Mouse (Mus musculus) right cerebral cortex, adult 2 months (tissue): Measurements from ENCODE around the gene Nkx6-2.

Source experiments
- DNase-seq, 2 experiments: peaks; one replicate each; pipeline ENCODE4 v3.0.0; 2021 to 2022; ENCODE audit warnings: low spot score in 2 of 2

Gene Nkx6-2

DNA sequence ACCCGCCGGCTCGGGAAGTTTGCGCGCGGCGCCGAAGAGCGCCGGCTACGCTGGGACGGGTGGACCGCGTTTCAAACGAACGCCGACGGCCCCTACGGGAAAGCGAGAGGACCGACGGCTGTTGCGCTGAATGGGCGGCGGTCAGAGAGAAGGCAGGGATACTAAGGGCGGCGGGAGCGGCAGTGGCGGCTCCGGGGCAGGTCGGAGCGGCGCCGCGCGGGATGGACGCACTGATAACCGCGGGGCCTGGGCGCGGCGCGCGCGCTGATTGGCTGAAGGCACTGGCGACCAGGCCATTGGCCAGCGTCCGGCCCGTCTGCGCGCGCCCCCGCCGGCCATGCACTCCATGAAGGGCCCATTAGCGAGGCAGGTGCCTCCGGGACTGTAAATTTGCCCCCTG, at the start of gene Nkx6-2:
Nkx6-2 (minus strand) TSS at position 203 of the 400 bp plus-strand sequence.
- no peak for DNase-seq

- no peak for DNase-seq
Observed at GRCm38 (mm10) chr7:139625156-139625555, 42.6 kb upstream of the Nkx6-2 start.

DNA sequence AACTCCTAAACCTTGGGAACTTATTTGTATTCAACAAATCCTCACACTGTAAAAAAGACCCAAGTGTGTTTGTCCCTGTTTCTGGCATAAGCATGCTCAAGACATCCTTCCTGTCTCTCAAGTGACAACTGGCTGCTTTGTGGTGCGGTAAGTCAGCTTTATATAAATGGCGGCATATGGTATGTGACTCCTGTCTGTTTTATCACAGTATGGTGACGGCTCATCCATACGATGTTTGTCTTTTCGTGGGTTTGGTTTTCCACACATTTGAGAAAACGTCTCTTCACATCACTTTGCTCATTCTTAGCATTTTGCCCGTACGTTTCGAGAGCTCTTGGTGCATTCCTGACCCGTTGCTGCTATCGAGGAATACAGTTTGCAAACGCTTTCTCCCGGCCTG, 40.0 kb upstream of the Nkx6-2 start:
- DNase-seq: no peak

DNA sequence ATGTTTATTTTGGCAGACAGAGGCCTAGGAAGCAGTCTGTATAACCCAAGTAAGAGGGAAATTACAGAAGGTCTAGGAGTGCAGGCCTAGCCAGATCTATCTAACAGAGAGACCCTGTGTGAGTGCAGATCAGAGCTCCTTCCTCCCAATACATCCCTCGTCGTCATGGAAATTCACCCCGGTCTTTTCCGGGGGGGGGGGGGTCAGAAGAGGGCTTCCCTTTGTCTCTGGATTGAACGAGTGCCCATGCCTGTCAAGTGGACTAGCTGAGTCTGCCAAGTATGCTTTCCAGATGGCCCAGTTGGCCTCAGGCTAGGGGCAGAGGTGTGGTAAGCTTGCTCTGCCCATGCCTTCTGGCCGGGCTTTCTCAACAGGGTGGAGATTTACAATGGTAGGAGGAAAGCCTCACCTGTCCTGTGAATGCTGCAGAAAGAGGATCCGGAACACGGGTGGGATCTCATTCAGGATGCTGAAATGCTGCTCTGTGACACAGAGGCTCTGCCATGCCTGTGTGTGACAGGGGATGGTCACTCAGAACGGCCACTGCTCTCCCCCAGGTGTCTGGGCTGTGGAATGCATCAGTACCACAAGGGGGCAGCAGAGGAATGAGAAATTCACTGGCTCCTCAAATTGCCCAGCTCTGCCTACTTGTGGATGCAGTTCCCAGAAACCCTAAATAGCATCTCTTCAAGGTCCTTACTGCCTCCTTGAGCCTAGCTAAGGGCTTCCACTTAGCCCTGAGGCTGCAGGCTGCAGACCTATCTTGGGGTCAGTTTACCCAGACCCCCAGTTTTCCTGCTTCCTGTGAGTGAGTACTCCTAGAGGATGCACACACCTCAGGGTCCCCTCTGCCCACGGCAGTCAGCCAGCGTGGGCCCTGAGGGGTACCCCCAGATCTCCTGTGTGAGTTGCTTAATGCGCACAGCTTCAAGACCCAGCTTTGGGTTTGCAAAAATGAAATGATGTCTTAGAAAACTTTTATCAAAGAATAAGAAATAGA, 33.5 kb upstream of the Nkx6-2 start:
- DNase-seq: peak; percentile 83 to 86

GRCm38 (mm10) chr7:139610328-139610727, 27.7 kb upstream of the Nkx6-2 start:
- no peak for DNase-seq

DNA sequence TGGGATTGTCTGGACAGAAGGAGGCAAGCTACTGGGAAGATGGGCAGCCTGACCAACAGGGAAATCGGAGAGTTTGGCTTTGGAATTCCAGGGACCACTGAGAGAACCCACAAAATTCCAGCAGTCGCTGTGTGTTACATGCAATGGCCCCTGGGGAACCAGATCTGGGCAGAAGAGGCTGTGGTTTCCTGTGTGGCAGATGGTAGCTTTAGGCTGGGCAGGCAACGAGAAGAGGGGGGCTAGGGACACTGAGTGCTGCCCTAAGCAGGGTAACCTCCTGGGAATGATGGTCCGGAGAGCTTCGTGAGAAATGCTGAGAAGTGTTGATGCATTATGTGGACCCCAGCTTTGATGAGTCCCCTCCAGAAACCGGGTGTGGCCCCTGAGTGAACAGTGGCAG, 13.3 kb upstream of the Nkx6-2 start:
- no peak for DNase-seq

DNA sequence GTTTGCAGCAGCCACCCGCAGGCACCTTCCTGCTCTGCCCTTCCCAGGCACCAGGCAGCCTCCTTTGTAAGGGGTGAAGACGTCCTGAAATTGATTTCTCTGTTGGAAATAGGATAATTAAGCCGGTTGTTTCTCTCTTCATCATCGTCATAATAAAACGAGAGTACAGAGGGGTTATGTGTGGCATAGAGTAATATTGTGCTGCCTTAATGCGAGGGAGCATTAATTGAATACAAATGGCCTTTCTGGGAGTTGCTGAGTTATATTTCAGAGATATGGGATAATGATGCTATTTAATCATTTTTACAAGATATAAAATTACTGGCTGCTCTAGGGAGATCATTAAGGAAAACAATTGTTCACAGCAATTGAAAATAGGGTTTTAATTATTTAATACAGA, 12.7 kb upstream of the Nkx6-2 start:
- DNase-seq: no peak

- no peak for DNase-seq
Observed at GRCm38 (mm10) chr7:139591311-139591710, 8.7 kb upstream of the Nkx6-2 start.

DNA sequence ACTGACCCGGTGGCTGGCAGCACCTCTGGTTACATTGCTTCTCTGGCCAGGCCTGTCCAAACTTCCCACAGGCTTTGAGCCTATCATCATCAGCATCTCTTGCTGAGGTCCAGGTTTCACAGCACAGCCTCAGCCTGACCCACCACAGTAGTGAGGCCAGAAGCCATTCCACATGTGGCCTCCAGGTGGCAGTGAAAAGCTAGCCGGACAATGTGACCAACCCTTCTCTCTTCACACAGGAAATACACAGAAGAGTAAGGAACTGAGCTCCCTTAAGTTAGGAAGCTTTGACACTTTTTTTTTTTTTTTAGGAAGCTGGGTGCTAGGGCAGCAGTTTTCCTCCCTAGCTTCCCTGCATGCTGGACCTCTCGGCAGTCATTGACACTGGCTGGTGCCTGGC, 7.7 kb upstream of the Nkx6-2 start:
- DNase-seq: peak; percentile 51 to 53

GRCm38 (mm10) chr7:139587919-139588318, 5.3 kb upstream of the Nkx6-2 start:
- no peak for DNase-seq

DNA sequence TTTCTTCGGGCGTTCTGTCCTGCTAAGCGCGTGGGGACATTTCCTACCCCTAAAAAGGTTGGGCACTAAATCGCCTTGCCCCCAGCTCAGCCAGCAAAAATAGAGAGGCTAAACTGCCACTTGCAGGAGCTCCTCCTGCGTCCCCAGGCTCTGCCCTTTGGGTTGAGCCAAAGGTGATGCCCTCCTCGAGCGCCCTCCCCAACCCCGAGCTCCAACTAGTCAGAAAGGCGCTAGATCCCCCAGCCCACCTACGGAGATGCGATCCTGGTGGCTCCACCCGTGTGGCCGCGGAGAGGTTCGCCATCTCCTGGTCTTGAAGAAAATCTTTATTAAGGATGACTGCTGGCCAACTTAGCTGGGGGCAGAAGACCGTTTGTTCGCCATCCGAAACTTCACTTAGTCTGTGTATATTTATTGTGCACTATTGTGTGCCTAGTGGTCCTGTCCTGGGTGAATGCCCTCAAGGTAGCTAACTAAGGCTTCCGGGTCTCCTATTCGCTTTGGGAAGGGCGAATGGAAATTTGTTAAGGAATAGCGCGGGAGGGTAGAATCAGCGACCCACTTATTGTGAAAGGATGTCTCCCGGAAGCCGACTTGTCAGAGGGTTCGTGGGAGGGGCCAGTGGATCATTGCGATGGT, 2.7 kb upstream of the Nkx6-2 start:
- no peak for DNase-seq

DNA sequence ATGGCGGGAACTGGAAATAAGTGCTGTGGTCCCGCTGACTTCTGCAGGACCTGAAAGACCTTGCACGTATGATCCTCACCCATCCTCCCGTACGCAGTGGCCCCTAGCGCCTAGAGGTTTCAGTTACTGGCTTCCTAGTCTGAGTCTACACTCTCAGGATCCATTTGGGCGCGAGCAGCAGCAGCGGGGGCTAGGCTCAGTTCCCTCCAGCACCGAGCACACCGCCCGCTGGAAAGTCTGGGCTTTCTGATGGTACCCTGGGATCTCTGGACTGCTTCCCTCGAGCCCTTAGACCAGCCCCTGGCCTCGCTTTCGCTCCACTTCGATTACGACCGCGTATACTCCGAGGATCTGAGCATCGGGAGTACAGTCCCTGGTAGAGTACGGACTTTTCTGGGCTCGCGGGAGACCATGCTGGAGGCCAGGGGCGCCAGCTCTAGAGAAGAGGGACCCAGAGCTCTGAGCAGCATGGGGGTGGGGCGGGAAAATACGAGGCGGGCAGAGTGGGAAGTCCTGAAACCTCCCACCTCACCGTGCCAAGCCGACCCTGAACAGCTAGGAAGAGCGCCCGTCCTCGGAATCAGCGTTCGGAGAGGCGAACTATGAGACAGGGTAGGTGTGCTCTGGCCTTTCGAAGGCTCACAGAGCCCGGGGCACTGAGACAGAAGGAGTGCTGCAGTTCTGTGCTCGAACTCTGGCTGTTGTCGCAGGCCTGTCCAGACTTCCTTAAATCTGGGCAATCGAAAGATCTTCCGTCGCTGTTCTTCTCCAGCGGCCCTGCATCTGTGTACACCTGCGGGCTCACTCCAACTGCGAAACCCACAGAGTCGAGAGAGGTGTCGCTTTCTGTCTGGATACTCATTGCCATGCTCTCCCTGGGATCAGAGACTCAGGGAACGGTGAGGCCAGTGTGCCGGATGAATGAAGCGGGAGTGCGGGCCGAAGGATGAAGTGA, 1.9 kb upstream of the Nkx6-2 start:
- DNase-seq: no peak

GRCm38 (mm10) chr7:139583094-139583737, 619 bp upstream of the Nkx6-2 start:
- no peak for DNase-seq

- DNase-seq: no peak
Observed at GRCm38 (mm10) chr7:139581801-139582571, 611 bp downstream of the Nkx6-2 start.

DNA sequence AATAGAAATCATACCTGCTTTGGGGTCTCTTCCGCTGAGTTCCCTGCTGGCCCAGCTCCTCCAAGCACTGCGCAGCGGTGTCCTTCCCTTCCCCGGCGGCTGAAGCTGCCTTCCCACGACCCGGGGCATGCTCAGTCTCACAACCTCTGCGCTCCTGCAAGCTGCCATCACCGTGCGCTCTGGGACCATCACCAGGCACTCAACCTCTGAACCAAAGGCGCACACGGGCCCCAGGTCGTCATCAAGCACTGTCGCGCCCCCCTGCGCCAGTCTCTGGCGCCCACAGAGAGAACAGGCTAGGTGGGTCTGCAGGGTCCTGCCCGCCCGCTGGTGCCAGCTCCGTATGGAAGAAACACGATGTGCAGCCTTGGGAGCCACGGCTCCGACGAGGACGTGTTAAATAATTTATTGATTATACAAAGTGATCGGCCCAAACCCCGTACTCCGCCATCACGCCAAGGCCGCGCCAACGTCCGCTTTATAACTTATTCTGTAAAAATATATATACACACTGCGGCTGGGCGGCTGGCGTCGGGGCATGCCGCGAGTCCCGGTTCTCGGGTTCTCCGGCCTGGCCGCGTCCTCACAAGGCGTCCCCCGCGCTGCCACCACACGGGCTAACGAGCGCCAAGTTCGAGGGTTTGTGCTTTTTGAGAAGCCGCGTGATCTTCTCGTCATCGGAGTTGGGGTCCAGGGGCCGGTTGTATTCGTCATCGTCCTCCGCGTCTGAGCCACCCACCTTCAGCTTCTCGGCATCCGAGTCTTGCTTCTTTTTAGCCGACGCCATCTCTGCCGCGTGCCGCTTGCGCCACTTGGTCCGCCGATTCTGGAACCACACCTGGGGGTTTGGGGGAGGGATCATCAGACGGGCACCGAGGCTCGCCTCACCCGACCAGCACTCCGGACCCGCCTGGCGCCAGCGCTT, 1.5 kb downstream of the Nkx6-2 start:
- no peak for DNase-seq

- DNase-seq: no peak
Observed at GRCm38 (mm10) chr7:139579261-139579905, 3.2 kb downstream of the Nkx6-2 start.

GRCm38 (mm10) chr7:139576064-139576686, 6.4 kb downstream of the Nkx6-2 start:
- no peak for DNase-seq

GRCm38 (mm10) chr7:139572665-139573064, 9.9 kb downstream of the Nkx6-2 start:
- no peak for DNase-seq
